Mouse (Mus musculus): ENCODE measurements at regions not wholly inside any gene's neighbourhood (a gene's known extent, or its start where the extent isn't known, plus 50 kb on each side); places are given as distances from the start of the nearest gene placed in this dataset.
"Not testable (repeated sequence)": the region's sequence is repeated elsewhere in the genome, so short reads cannot be mapped to it uniquely, and the experiment has no call there.

- intact Hi-C loops (cut with DNase I): no loop called here
- DNase-seq: no peak
These were observed 50.9 kb upstream of the Sec61g start for GRCm38 (mm10) chr11:16559001-16559699.

- intact Hi-C loops (cut with DNase I): no loop called here
- DNase-seq: no peak
These were observed 53.4 kb upstream of the Sec61g start for GRCm38 (mm10) chr11:16561727-16562126.

- intact Hi-C loops (cut with DNase I): no loop called here
- peak in 1 of 2 experiments; percentile 60 for DNase-seq
These were observed 80.9 kb upstream of the Sec61g start for GRCm38 (mm10) chr11:16589085-16589680.

GRCm38 (mm10) chr11:16590541-16590940 lies 82.3 kb upstream of the Sec61g start:
- intact Hi-C loops (cut with DNase I): no loop called here
- no peak for DNase-seq

- intact Hi-C loops (cut with DNase I): no loop called here
These were observed 83.2 kb upstream of the Sec61g start for GRCm38 (mm10) chr11:16591471-16591921.

GRCm38 (mm10) chr11:16592006-16592405 lies 83.7 kb upstream of the Sec61g start:
- no peak for DNase-seq
- intact Hi-C loops (cut with DNase I): no loop called here

More at GRCm38 (mm10) chr11:16591471-16591921, 83.2 kb upstream of the Sec61g start:
- DNase-seq: peak; percentile 66 to 76

GRCm38 (mm10) chr11:16592766-16593165 lies 84.5 kb upstream of the Sec61g start:
- no peak for DNase-seq
- intact Hi-C loops (cut with DNase I): no loop called here

GRCm38 (mm10) chr11:16594832-16595231 lies 86.5 kb upstream of the Sec61g start:
- intact Hi-C loops (cut with DNase I): no loop called here

GRCm38 (mm10) chr11:16597038-16597830 lies 89.0 kb upstream of the Sec61g start:
- DNase-seq: no peak
- intact Hi-C loops (cut with DNase I): no loop called here

More at GRCm38 (mm10) chr11:16594832-16595231, 86.5 kb upstream of the Sec61g start:
- no peak for DNase-seq

GRCm38 (mm10) chr11:16602947-16603346 lies 94.7 kb upstream of the Sec61g start:
- intact Hi-C loops (cut with DNase I): no loop called here
- peak; percentile 55 to 61 for DNase-seq

GRCm38 (mm10) chr11:16606435-16607214 lies 98.3 kb upstream of the Sec61g start:
- intact Hi-C loops (cut with DNase I): no loop called here
- DNase-seq: no peak

GRCm38 (mm10) chr11:16607900-16608422 lies 99.7 kb upstream of the Sec61g start:
- intact Hi-C loops (cut with DNase I); DNase-seq: not testable (repeated sequence)

GRCm38 (mm10) chr11:16611741-16612140 lies 103.5 kb upstream of the Sec61g start:
- DNase-seq: no peak
- intact Hi-C loops (cut with DNase I): no loop called here

- DNase-seq: no peak
- intact Hi-C loops (cut with DNase I): no loop called here
These were observed 104.2 kb upstream of the Sec61g start for GRCm38 (mm10) chr11:16612524-16612923.

GRCm38 (mm10) chr11:16619736-16620135 lies 111.5 kb upstream of the Sec61g start:
- DNase-seq: no peak
- intact Hi-C loops (cut with DNase I): no loop called here

GRCm38 (mm10) chr11:16623694-16624093 lies 115.4 kb upstream of the Sec61g start:
- intact Hi-C loops (cut with DNase I): no loop called here
- DNase-seq: no peak

- DNase-seq: no peak
- intact Hi-C loops (cut with DNase I): no loop called here
These were observed 119.2 kb upstream of the Sec61g start for GRCm38 (mm10) chr11:16627294-16628085.

GRCm38 (mm10) chr11:16629410-16630129 lies 121.3 kb upstream of the Sec61g start:
- intact Hi-C loops (cut with DNase I): no loop called here
- DNase-seq: no peak

GRCm38 (mm10) chr11:16635796-16636195 lies 116.2 kb upstream of the Egfr start:
- DNase-seq; intact Hi-C loops (cut with DNase I): not testable (repeated sequence)
